Mouse (Mus musculus) erythroid progenitor cell, adult 5-6 weeks (primary cell): ENCODE measurements at regions not wholly inside any gene's neighbourhood (a gene's known extent, or its start where the extent isn't known, plus 50 kb on each side); places are given as distances from the start of the nearest gene placed in this dataset.

ENCODE experiments used
- ATAC-seq: replicated peaks from 2 replicates; pipeline ENCODE4 v1.8.0; 2016; ENCODE audit warnings: moderate number of reproducible peaks, mild to moderate bottlenecking, moderate TSS enrichment, inconsistent platforms; ENCODE audit not compliant: poor library complexity, low FRiP score, severe bottlenecking

DNA sequence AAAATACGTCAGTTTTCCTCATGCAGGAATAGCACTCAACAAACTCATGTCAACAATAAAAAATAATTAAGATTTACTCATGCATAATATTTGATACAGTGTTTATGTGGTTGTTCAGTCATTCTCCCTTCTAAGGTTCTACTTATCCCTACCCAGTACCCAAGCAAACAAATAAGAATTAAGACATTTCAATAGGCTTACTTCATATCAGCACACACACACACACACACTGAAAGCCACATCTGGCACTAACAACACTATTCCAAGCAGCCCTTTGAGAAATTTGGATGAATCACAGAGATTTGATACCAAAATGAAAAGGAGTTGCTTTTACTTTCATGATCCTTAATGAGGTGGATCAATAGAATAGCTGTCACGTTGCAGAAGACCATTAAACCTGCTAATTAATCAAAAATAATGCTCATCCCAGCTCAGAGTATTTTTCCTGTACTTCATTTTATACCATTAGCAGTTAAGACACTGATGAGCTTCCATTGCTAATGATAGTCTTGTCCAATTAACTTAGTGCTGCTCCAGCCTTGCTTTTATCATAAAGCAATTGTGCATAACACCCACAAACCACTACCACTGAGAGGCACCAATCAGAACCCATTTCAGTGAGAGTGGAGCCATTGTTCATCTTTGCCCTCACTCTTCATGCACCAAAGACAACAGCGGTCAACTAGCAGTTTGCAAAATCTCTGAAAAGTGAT lies 188.3 kb downstream of the Arl4a start:
- no peak for ATAC-seq

DNA sequence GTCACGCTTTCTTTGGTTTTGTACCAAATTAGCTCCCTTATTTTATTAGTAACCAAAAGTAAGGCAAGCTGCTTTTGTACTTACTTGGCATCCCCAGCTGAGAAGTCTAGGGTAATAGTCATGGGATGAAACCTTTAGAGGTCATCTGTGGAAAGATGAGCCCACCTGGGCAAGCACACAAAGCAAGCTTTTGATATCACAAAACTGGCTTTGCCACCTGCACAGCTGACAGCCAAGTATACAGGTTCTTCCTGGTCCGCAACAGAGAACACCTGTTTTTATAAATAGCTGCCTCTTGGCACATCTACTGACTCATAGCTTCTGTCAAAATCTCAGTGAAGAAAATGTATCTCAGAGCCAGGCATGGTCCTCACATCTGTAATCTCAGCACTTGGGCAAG lies 197.2 kb downstream of the Arl4a start:
- ATAC-seq, result no peak

DNA sequence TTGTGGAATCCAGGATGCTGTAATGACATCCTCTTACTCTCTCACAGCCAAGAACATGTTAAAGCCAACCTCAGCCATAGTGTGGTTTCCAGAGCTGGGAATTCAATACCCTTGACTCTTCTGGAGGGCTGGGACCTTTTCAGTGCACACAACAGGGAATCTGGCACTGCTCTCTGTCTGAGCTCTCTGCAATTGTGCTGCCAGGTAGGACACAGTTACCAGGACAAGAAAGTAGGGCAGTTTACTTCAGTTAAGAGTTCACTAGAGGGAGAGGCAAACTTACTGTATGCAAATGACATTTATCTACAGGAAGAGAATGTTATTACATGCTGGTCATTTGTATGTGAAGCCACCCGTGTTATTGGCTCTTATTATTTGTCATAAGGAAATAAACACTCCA lies 197.6 kb downstream of the Arl4a start:
- ATAC-seq, result no peak

DNA sequence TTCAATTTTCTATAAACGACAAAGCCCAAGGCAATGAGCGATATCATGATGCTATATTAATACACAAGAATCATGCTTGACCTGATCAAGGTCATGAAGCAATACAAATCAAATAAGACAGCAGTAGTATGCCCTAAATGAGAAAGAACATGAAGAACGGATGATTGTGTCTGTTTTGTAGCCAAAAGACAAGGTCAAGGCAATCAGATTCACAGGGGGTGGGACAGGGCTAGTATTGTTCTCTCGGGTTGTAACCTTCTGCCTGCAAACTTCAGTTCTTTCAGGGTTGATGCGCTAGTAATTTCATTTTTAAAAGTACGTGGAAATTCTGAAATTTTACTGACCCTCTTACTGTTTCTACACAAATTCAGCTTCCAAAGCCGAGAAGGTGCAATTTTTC lies 206.7 kb downstream of the Arl4a start:
- ATAC-seq, result no peak

DNA sequence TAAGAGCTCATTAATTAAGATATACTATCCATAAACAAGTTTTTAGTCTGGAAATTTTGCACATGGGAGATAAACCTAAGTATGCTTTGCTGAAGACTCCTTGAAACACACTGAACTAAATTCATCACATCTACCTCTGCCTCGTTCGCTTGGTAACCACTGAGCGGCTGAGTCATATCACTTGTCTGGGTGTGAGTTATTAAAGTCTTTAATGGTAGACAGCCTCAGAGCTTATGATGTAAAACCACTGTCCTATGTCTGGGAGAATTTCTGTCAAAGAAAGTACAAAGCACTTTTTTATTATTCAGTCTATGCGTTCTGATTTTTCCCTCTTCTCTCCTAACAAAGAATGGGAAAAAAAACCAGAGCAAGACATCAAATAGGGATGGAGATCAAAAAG lies 207.3 kb downstream of the Arl4a start:
- ATAC-seq, result no peak

DNA sequence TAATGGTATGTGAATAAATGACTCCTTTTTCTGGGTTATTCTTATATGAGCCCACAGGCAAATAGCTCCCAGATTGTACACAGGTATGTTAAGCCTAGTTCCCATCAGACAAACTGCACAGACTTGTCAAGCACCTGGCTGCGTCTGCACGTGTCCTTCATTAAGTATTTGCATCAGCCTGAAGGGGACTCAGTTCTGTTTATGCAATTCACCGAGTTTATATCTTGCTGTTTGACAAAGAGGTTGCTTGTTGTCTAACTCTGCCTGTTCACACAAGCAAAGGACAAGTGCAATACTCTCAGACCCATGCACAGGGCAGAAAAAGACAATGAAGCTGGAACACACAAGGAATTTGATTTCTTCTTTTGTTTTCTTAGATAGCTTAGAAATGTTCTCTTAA lies 215.2 kb downstream of the Arl4a start:
- no peak for ATAC-seq

DNA sequence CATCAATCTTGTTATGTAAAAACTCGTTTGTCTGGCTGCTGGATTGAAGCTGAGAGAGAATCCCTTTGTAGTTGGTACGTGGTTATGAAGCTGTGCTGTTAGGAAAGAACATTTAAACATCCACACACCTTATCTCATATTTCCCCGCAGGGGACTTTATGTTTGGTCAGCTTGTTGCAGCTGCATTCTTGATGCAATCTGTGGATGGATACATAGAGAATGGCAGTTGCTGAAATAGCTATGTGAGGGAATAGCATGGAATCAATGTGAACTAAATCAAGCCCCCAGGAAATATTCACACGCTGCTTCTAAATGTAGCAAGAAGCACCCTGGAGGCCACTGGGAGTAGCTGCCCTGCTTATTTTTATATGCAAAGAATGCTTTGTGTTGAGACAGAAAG lies 236.3 kb downstream of the Arl4a start:
- ATAC-seq, result no peak

DNA sequence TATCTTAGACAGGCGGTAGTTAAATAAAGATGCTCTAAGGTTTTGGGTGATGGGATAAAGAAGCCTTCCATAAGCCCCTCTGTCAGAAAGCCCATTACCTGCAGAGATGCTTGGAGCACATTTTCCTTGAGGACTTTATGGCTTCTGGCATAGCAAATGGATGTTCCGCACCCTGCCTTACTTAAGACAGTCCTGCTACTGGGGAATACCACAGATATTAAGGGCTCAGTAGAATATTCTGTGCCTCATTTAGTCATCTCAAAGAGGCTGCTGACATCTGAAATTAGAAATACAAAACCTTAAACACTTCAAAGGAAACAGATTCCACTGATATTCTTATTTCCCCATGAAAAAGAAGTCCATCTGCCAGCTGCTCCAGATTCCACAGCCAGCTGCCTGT lies 240.0 kb downstream of the Arl4a start:
- ATAC-seq, result no peak

DNA sequence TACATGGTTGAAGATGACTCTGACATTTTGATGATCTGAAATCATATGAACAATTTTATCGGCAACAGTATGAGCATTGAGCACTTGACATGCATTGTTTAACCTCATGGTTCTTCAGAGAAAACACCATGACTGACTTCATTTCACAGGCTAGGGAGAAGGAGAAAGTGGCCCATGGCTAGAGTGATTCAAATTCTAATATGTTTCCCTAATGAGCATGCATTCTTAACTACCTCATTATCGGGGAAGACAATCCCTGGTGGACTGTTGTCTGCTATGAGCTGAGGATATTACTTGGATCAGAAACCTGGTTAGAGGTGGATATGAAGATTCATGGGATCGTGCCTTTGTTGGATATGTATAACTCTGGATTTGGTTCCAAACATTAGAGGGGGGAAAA lies 240.9 kb downstream of the Arl4a start:
- ATAC-seq, result no peak

DNA sequence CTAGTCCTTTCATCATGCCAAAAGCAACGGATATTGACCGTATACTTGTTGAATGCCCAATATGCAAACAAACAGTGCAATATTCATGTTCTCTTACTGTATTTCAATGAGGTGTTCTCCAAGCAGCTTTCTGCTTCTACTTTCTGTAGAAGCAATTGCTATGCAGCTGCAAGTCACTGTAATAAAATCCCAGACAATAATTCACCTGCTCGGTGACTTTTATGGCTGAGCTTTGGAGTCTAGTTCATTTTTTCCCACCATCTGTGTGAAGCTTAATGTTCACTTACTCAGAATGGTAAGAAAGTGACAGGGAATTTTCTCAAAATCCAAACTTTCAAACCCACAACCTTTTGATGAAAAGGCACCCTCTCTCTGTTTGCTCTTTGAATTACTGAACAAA lies 252.8 kb downstream of the Arl4a start:
- ATAC-seq, result no peak

DNA sequence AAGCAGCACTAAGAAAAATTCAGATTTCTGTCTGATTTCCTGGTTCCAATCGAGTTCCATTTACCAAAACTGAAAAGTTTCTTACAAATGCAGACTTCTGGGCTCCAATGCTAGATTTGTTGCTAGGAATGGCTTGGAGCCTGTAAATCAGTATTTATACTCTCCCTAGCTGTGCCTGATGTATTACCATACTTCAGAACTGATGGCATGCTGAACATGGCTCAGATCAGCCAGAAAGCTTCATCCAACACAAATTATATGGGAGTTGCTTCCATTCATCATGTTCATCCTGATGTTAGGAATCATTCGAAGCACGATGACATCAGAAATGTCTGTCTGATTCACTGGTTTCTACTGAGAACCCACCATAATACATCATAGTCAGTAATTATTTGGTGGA lies 253.3 kb downstream of the Arl4a start:
- ATAC-seq, result no peak

DNA sequence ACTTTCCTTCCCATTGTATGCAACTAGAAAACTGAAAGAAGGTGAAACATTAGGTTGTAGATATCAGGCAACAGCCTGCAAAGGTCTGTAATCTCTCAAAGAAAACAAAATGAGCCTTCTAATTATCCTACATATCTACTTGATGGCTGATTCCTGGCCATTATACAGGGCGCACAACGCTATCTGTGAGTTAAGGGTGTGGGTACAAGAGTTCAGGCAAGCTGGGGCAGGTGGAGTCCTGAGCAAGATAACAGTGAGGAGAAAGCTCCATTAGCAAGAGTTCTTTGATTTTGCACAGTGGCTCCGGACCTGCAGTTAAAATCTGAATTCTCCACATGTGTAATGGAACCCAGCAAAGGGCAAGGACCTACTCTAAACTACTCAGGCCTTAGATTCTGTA lies 261.7 kb downstream of the Arl4a start:
- no peak for ATAC-seq

DNA sequence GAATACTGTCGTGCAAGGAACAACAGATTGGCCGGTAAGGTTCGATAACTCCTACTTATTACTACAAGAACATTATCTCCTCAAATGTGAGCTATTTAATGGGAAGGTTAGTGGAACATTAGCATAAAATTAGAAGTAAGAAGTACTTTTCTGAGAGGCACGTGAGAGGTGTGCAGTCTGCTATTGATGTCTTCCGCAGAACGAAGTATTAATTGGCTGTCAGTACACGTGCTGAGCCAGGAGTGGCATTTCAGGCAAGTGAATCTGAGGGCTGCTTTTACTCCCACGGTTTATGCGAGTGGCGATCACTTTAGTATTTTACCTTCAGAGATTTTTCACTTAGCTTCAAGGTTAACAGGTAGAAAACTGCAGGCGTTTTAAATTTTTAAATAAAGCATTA lies 270.8 kb downstream of the Arl4a start:
- no peak for ATAC-seq

DNA sequence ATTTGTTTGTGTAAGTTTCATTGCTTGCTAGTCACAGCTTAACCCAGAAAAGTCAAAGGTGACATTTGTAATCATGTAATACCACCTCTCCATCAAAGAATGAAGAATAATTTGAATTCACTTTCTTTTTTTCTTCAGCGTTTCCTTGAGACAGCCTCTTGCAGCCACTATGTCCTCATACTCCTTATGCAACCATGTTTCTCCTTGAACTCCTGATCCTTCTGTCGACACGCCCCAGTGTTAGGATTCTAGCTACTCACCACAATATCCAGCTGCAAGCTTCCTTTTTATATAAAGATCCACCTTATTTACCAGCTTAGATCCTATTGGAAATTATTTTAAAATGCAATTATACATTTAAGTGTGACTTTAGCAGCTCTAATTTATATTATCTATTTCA lies 274.3 kb downstream of the Arl4a start:
- ATAC-seq, result no peak

DNA sequence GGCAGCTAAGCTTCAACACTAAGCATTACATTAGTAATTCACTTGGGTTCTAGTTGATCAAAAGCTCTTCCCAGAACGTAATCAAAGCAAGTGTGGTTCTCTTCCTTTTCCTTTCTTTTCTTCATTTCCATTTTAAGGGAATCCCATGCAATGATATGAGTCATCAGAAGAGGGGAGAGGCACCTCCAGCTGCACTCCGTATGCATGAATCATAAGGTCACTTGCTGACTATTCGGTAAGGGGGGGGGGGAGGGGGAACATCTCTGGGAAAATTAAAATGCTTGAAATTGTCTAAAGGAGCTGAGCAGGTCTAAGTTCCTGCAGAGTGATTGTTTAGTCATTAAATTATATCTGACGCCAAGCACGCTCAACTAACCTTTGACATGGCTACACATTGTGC lies 275.9 kb downstream of the Arl4a start:
- no peak for ATAC-seq

DNA sequence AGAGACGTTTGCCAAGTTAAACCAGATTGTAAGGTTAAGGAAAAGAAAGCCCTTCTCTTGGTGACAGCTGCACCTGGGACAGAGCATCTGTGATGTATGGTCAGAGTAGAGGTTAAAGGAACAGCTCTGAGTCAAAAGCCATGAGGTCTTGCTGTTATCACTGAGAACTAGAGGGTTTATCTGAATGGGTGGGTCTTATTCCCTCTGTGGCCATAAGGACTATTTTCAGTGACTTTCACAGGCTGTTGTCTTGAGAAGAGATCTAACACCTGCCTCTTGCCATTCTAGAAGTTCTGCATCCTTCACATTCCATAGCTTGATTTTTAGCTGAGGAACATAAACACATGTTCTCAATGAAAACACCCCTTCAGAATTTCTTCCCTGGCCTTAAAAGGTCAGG lies 276.5 kb downstream of the Arl4a start:
- ATAC-seq, result no peak

DNA sequence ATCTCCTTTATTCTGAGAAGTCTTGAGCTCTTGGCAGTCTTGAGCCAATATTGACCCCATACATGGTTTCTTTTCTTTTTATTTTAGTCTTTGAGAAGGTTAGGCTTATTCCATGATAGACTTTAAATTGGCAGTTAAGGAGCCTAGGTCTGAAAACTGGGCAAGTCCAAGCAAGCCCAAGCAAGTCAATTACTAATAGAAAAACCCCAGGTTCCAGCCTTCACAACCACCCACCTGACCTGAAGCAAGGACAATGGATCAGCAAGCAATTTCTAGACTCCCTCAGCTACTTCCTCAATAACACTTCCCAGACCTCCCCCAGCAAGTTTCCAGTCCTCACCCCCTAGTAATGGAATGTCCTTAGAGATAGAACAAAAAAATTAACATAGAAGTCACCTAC lies 279.9 kb downstream of the Arl4a start:
- ATAC-seq, result no peak

DNA sequence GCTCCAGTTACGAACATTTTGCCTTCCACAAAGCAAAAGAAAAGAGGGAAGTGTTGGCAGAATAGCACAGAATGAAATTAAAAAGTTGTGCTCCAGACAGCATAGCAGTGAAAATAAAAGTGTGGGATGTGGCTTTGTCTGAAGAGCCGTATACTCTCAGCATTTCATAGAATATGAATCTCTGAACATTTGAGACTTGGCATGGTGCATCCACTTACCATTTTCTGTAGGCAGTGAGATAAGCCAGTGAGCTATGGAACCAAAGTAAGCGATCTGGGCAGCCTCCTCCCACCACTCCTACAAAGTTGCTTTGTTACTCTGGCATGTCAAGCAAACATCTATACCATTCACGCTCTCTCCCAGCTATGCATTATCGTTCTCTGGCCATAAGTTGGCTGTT lies 286.0 kb downstream of the Arl4a start:
- ATAC-seq, result no peak

DNA sequence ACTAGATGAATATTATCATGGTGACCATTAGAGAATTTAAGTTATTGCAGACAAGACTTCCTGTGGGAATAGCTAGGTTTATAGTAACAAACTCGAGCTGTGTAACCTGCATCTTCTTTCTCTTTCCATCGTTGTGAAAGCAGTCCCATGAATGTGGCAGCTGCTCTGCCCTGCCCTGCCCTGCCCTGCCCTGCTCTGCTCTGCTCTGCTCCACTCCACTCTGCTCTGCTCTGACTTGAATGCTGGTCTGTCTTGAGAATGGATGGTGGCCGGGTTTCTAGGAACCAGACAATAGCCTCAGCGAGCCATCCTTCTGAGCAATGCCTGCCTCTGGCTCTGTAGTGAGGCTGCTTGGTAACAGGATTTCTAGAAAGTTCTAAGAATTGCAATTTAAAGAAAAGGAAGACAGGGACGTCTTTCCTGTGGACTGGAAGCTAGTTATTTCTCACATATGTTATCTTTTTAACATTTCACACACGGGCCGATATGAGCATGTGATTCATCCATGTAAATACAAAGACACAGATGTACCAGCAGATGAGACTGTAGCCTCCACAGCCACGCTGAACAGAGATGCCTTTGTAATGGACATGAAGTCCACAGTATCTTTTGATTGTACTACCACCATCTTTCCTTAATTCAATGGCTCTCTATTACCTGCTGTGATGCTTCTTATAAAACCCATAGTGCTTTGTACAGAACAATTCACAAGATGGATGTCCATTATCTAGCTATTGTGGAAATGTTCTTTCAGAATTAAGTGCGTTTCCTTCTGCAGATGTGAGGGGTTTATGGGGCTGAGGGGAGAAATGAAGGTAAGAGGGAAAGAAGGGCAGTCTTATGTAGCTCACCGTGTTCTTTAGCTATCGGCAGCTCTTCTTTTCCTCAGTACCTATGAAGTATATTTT lies 295.4 kb downstream of the Arl4a start:
- ATAC-seq, result no peak

DNA sequence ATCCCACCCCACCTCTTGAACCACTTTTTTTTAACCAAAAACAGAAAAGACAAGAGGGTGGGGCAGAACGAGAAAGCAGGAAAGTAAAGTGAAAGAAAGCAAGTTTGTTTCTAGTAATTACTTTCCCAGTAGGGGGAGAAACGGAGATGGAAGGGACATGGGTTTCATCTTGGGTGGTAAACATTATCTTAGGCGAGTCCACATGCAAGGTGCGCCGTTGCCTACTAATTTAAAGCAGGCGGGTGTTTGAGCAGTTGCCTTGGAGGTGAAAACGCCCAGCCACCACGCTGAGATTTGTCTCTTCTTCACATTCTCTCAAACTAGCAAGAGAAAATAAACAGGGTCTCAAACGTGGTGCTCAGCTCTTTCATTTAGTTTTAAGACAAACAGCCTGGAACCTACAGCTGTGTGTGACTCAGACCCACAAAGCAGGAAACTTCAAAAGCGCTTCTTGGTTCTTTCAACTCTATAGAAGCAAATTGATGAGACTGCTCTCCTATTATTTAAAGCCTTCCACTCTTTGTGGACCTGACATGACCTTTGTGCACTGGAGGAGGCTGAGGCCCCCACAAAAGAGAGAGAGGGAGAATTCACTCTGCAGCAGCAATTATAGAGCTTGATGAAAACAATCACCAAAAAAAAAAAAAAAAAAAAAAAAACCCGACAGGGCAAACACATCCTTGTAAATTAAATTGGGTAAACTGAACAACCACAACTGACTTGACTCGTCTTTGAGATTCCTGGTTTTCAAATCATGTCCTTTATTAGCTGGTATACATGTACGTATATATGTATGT lies 296.6 kb downstream of the Arl4a start:
- no peak for ATAC-seq

DNA sequence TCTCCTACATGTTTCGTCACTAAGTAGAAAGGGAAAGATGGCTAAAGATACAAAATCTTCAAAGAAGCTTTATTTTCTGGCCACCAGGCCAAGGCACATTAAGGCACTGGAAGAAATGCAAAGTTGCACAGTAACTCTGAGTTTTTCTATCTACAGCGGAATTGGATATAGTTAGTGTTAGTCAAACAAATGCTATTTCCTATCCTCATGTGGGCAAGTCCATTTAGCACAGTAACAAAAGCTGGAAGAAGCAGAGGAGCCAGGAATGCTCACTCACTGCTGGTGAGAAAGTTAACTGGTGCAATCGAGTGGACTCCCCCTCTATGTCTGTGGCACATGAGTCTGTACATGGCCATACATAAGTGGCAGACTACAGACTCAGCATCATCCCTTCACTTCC lies 300.9 kb downstream of the Arl4a start:
- no peak for ATAC-seq
